Mouse (Mus musculus) forebrain, embryonic 12.5 days (tissue): ENCODE measurements around the gene Birc7. TPM values are rescaled to one million over a fixed set of nuclear protein-coding genes. Genes with fewer than 3 reads are reported as not detected.

Experiments
- ATAC-seq: fragments of 200-750 bp; cut with Nextera tagmentation; 2 replicates; pipeline ENCODE4 v1.8.0; 2017; ENCODE audit warnings: moderate TSS enrichment; ENCODE audit not compliant: low FRiP score
- H3K27ac ChIP-seq: fragments of 300-500 bp; sonication (generic); 2 replicates; pipeline ENCODE4 v1.5.1; 2016; ENCODE audit warnings: mild to moderate bottlenecking
- H3K27me3 ChIP-seq: fragments of 300-500 bp; sonication (generic); 2 replicates; pipeline ENCODE4 v1.6.1; 2016; ENCODE audit warnings: mild to moderate bottlenecking
- H3K36me3 ChIP-seq: fragments of 300-500 bp; sonication (generic); replicated peaks from 2 replicates; pipeline ENCODE4 v1.6.1; 2016; ENCODE audit warnings: mild to moderate bottlenecking
- H3K4me1 ChIP-seq: fragments of 300-500 bp; sonication (generic); 2 replicates; pipeline ENCODE4 v1.6.1; 2016
- H3K4me2 ChIP-seq: fragments of 300-500 bp; sonication (generic); 2 replicates; pipeline ENCODE4 v1.6.1; 2016; ENCODE audit warnings: mild to moderate bottlenecking, moderate library complexity
- H3K4me3 ChIP-seq: fragments of 300-500 bp; sonication (generic); replicated peaks from 2 replicates; pipeline ENCODE4 v1.5.1; 2016; ENCODE audit warnings: mild to moderate bottlenecking
- H3K9ac ChIP-seq: fragments of 300-500 bp; sonication (generic); 2 replicates; pipeline ENCODE4 v1.6.1; 2016; ENCODE audit warnings: mild to moderate bottlenecking
- H3K9me3 ChIP-seq: fragments of 300-500 bp; sonication (generic); 2 replicates; pipeline ENCODE4 v1.6.1; 2016
- WGBS: fragments of 180-500 bp; shearing (Covaris S2); methylation state at CpG from one replicate; pipeline ENCODE4 v1.1.7; 2016; 5-methylcytosine and 5-hydroxymethylcytosine counted together
- polyA plus RNA-seq: library from polyadenylated mRNA; unstranded; fragments of >200 nt; fragmentation: Nextera tagmentation; extraction: Ambion mirVana; gene quantifications from 2 replicates; pipeline ENCODE4 v1.2.1, GENCODE M21; 2016

Gene Birc7
- polyA plus RNA-seq, 1 experiment from 2014 or later = 0.11 TPM

DNA sequence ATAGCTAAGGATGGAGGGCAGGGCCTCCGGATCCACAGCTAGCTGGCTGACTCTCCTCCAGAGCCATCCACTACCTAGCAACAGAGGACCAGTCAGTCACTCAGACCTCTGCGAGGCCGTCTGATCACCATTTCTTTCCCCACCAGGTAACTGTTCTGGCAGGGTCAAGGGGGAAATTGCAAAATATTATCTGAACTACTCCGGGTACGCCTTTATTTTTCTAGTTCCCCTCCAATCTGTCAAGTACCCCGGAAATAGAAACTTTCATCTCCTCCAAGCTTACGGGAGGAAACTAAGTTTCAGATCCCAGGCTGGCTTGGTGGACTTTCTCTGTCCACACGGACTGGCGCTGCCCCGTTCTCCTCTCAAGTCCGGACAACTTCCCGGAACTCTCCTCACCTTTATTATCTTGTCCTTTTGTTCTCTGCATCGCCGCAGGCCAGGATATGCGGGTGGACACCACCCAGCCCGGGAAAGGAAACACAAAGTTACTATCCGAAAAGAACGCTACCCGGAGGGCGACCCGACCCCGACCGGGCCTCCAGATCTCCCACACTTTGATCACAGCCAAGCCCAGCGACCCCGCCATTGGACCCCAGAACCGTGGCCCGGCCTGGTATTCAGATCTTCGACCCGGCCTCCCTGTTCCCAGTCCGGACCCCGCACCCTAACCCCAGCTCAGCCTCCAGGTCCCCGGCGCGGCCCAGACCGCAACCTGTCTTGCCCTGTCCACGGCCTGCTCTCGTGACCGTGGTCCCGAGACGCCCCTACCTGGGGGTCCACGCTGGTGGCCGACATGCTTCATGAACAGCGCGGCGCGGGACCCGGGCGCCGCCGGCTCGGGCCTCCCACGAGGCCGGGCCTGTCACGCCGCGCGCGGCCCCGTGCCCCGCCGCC is 8.7 kb upstream of the Birc7 start:
- no peaks in the 10 kb centered on the region for H3K27me3 ChIP-seq

DNA sequence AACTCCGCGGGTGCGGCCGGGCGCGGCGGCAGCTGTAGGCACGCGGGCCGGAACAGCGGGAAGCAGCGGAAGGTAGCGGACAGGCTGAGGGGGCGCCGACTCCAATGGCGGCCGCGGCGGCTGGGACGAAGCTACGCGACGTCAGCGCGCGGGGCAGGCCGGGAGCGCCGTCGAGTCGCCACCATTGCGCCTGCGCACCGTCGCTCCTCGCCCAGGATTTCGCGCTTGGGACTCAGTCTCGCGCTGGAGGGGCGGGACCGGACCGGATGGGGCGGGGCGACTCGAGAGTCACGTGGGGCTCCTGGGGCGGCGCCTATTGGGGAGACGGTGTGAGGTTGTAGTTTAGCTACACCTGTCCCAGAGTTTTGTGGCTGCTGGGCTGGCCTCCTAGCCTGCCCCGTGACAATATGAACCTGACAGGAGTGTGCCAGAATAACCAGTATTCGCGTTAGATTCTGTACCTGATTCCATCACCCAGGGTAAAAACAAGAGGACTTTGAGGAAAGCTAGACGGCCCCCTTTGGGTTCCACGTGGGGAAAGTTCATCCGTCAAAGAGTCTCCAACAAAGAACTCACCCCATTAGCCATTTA is 7.9 kb upstream of the Birc7 start, which contains the start of gene Ythdf1:
TSS of gene Ythdf1 (minus strand) at position 140 of the 591 bp plus-strand sequence.
- Histone ChIP-seq H3K4me3 (peak within 1 kb of the TSS; percentile 82), H3K4me1 (peaks cover 22% of the 10 kb centered on the region), H3K27ac (peak within 1 kb of the TSS; percentile 63), H3K9ac (peak within 1 kb of the TSS; percentile 94), H3K9me3 (no peaks in the 10 kb centered on the region), H3K4me2 (peak within 1 kb of the TSS; percentile 90), H3K27me3 (no peaks in the 10 kb centered on the region), H3K36me3 (peaks cover 26% of the 10 kb centered on the region)
- WGBS = under 1% methylated on average over 44 of the region's 56 CpGs
- peak; percentile 95 for ATAC-seq

More for the DNA sequence above, 8.7 kb upstream of the Birc7 start:
- H3K4me2 ChIP-seq = peak overlapping the region; percentile 90
- peak overlapping the region; percentile 63; the same call in 1 of the 2 replicates for H3K27ac ChIP-seq
- no peaks in the 10 kb centered on the region for H3K9me3 ChIP-seq
- H3K9ac ChIP-seq = peak overlapping the region; percentile 94
- 1% methylated on average over 61 of the region's 61 CpGs for WGBS
- H3K4me1 ChIP-seq = peaks cover 22% of the 10 kb centered on the region
- peak; percentile 77 for ATAC-seq
- peak overlapping the region; percentile 82 for H3K4me3 ChIP-seq
- H3K36me3 ChIP-seq = peaks cover 33% of the 10 kb centered on the region

DNA sequence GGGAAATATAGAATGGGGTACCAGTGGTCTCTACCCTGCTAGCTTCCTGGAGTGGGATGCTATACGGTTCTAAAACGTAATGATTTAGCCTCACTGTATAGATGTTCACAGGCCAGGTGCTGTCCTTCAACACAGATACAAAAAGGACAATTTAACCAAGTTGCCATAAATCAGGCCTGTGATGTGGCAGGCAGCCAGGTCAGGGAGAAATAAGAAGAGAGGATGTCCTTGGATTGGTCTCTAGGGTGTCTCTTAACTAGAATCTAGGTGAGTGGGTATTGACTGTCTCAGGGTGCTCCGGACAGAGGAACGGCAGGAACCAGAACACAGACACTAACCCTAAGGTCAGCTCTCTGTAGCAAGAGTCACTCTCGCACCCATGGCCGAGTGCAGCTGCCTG is 6.1 kb upstream of the Birc7 start:
- no peak for ATAC-seq
- H3K36me3 ChIP-seq = peaks cover 9% of the 10 kb centered on the region
- peaks cover 21% of the 10 kb centered on the region for H3K4me1 ChIP-seq
- no peaks in the 10 kb centered on the region for H3K27me3 ChIP-seq
- WGBS = 87% methylated on average over 6 of the region's 6 CpGs
- H3K4me3 ChIP-seq = no peak overlapping the region
- no peaks in the 10 kb centered on the region for H3K9me3 ChIP-seq
- H3K27ac ChIP-seq = no peak overlapping the region
- H3K9ac ChIP-seq = no peak overlapping the region
- H3K4me2 ChIP-seq = no peak overlapping the region

DNA sequence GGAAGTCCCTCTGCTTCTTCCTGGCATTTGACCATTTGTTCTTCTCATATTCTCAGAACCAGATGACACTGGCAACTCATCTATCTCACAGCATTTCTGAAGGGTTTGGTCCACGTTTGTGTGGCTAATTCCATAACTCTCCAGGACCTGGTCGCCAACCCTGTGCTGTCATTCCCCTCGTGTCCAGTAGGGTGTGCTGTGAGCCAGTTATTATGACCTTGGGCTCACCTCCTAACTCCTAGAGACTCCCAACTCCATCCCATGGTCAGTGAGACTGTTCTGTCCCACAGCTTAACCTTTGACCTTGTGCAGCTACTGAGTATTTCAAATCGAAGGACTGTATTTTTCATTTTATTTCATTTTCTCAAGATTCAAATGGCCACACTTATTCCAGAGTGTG is 3.6 kb upstream of the Birc7 start:
- Histone ChIP-seq H3K4me2 (no peak overlapping the region), H3K4me1 (peaks cover 9% of the 10 kb centered on the region; the same call in 1 of the 2 replicates), H3K27ac (no peak overlapping the region), H3K36me3 (no peaks in the 10 kb centered on the region), H3K27me3 (no peaks in the 10 kb centered on the region), H3K4me3 (no peak overlapping the region), H3K9me3 (no peaks in the 10 kb centered on the region), H3K9ac (no peak overlapping the region)
- no peak for ATAC-seq
- 5% methylated on average over 4 of the region's 4 CpGs for WGBS

DNA sequence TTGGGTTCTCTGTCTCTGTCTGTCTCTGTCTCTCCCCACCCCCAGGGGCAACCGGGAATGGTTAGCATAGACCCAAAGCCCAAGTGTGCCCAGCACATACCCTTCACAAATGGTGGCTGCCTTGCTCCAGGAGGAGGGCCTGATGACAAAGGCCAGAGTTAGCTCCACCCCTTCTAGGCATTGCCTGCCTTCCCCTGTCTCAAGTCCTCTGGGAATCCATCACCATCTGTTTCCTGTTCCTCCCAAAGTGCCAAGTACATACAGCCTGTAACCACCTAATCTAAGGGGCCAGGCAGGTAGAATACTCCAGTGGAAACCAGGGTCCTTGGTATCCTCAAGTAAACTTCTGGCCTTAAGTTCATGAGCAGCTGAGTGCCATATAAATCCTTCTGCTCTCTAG is 3.6 kb downstream of the Birc7 start:
- 0 out of 2 replicates have a peak, but pooled peaks have one; percentile 58 for ATAC-seq
- H3K27ac ChIP-seq = no peak overlapping the region
- no peaks in the 10 kb centered on the region for H3K9me3 ChIP-seq
- H3K4me3 ChIP-seq = no peak overlapping the region
- peaks cover 10% of the 10 kb centered on the region; the same call in 1 of the 2 replicates for H3K4me1 ChIP-seq
- H3K36me3 ChIP-seq = peaks cover 4% of the 10 kb centered on the region; the same call in 1 of the 2 replicates
- no peak overlapping the region for H3K4me2 ChIP-seq
- H3K9ac ChIP-seq = no peak overlapping the region
- H3K27me3 ChIP-seq = no peaks in the 10 kb centered on the region
- 88% methylated on average over 1 of the region's 1 CpGs for WGBS

DNA sequence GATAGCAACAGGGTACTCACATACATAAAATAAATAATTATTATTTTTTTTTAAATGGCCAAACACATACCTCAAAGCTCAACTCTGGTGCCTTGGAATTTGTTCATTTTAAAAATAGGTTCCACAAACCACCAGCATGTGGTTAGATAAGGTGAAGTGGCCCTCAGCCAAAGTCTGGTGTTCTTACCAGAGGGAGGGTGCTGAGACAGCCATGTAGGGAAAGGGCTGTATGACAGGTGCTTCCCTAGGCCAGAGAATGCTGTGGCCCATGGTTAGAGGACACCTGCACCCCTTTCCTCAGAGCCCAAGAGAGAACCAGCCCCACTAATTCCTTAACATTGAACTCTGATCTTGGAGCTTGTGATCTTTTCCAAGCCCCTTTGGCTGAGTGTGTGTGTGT is 11.4 kb downstream of the Birc7 start:
- Histone ChIP-seq H3K9ac (no peak overlapping the region), H3K4me1 (no peaks in the 10 kb centered on the region), H3K27me3 (no peaks in the 10 kb centered on the region), H3K4me3 (no peak overlapping the region), H3K27ac (no peak overlapping the region), H3K36me3 (peaks cover 19% of the 10 kb centered on the region), H3K9me3 (no peaks in the 10 kb centered on the region), H3K4me2 (no peak overlapping the region)
- no peak for ATAC-seq

DNA sequence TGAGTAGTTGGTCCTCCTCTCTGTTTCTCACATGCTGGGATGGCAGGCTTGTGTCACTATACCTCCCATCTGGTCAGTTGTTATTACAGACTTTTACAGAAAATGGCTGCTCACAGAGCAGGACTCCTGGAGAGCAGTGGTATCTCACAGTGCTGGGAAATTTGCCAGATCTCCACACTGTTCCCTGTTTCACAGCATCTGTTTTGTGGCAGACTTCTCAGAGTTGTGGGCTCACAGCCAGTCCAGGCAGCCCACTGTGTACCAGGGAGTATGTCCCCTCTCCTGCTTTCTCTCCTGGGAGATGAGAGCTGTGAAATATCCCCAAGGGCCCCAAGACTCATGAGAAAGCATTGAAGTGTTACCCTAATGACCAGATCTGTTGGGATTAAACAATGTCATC is 13.0 kb downstream of the Birc7 start:
- Histone ChIP-seq H3K27me3 (no peaks in the 10 kb centered on the region), H3K36me3 (peaks cover 19% of the 10 kb centered on the region), H3K9ac (no peak overlapping the region), H3K27ac (no peak overlapping the region), H3K4me2 (no peak overlapping the region), H3K4me3 (no peak overlapping the region), H3K9me3 (no peaks in the 10 kb centered on the region), H3K4me1 (no peaks in the 10 kb centered on the region)
- no peak for ATAC-seq

DNA sequence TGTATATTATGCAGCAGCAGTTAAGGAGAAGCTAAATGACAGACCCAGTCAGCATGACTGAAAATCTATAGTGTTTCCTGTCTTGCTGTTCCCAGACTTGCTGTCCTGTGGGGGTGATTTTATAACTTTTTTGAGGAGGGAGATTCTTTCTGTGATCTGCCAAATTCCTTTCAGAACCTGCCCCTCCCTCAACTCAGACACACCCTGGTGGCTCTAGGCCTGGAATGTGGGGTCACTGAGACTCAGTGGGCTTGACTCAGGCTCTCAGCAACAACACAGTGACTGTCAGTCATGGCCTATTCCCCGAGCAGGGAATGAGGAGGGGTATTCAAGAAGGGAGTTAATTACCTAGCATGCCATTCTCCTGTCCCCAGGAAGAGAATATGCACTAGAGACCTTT is 21.1 kb downstream of the Birc7 start:
- H3K4me1 ChIP-seq = peaks cover 46% of the 10 kb centered on the region
- no peak overlapping the region for H3K4me3 ChIP-seq
- ATAC-seq = no peak
- H3K27me3 ChIP-seq = no peaks in the 10 kb centered on the region
- no peak overlapping the region for H3K9ac ChIP-seq
- H3K4me2 ChIP-seq = no peak overlapping the region
- no peaks in the 10 kb centered on the region for H3K36me3 ChIP-seq
- 23% methylated on average over 1 of the region's 1 CpGs for WGBS
- H3K27ac ChIP-seq = no peak overlapping the region
- H3K9me3 ChIP-seq = no peaks in the 10 kb centered on the region

DNA sequence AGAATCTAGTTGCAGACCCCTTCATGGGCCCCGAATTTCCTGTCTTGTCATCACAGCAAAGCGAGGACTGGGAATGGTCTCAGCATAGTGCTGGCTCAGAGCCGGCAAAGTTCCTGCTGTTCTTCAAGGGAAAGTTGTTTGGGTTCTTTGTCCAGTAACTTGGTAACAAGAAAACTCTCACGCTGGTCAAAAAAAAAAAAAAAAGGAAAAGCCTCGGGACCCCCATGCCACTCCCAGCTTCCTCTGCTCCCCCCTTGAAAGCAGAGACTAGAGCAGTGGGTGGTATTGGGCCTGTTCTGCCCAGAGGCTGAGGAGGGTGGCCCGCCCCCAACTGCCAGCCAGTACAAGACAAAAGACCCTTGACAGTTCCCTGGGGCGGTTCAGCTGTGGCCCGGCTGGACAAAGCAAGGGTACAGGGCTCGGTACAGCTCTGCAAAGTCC is 23.9 kb downstream of the Birc7 start:
- peak overlapping the region; percentile 66 for H3K4me3 ChIP-seq
- H3K9ac ChIP-seq = peak overlapping the region; percentile 63
- H3K9me3 ChIP-seq = no peaks in the 10 kb centered on the region
- ATAC-seq = peak; percentile 66
- no peaks in the 10 kb centered on the region for H3K36me3 ChIP-seq
- H3K27me3 ChIP-seq = peaks cover 14% of the 10 kb centered on the region
- WGBS = 1% methylated on average over 9 of the region's 9 CpGs
- H3K27ac ChIP-seq = peak overlapping the region; percentile 96
- peak overlapping the region; percentile 87 for H3K4me2 ChIP-seq
- H3K4me1 ChIP-seq = peaks cover 52% of the 10 kb centered on the region

DNA sequence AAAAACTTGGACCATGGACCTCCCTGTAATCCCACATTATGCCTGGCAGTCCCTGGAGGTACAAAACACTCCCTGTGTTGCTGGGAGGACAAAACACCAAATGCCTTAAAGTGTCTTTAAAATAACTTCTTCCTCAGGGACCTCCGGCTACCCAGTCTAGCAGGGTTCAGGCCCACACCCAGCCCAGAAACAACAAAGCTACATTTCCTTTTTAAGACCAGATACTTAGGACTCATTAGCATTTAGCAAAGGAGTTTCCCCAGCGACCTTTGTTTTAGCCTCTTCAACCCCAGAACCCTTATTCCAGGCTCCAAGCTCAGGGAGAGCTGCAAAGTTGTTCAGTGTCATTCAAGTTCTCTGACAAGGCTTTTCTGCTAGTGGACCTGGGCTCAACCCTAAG is 24.8 kb downstream of the Birc7 start:
- H3K9me3 ChIP-seq = no peaks in the 10 kb centered on the region
- peaks cover 14% of the 10 kb centered on the region for H3K27me3 ChIP-seq
- ATAC-seq = no peak
- no peaks in the 10 kb centered on the region for H3K36me3 ChIP-seq
- peak overlapping the region; percentile 96 for H3K27ac ChIP-seq
- peak overlapping the region; percentile 63 for H3K9ac ChIP-seq
- H3K4me3 ChIP-seq = peak overlapping the region; percentile 66
- WGBS = 2% methylated on average over 2 of the region's 2 CpGs
- H3K4me1 ChIP-seq = peaks cover 52% of the 10 kb centered on the region
- peak overlapping the region; percentile 87 for H3K4me2 ChIP-seq

DNA sequence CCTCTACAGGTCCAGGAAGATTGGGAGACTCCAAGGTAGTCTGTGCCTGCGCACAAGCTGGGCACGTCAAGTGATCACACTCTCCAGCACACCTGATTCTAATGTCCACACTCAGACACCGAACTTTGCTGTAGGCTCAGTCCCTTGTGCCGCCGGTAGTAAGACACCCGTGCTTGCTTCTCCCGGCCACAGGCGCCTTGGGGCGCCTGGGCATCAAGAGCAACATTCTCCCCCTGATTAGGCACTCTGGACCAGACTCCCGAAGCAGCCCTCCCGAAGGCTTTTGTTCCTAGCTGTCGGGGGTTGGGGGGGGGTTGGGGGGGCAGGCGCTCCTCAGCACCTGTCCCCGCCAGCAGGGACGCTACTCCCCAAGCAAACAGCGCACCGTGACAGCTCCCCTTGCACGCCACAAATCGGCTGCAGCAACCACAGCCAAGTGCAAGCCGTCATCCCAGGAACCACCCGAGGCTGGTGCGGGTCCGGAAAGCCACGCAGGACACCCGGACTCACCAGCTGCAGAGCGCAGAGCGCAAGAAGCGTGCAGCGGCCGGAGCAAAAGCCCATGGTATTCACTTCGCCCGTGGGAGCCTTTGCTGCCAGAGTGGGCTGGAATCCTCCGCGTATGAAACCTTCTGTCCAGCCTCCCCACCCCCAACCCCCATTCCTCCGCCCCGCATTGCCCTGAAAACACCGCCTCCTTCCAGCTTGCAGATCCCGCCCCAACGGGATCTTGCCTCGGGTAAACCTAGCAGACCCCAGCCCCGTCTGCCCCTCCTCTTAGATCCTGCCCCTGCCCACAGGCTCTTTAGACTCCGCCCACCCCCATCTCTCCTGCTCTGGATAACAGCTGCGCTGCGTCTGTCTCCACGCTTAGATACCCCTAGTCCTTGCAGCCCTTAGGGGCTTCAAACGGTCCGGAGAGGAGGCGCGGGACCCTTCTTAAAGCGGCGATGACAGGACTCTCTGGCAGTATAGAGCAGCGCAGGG is 25.5 kb downstream of the Birc7 start, which contains the start of gene Nkain4:
TSS of gene Nkain4 (minus strand) at position 639 of the 987 bp plus-strand sequence.
- peak within 1 kb of the TSS; percentile 63 for H3K9ac ChIP-seq
- no peaks in the 10 kb centered on the region for H3K36me3 ChIP-seq
- H3K27me3 ChIP-seq = peaks cover 14% of the 10 kb centered on the region
- under 1% methylated on average over 51 of the region's 52 CpGs for WGBS
- H3K4me1 ChIP-seq = peaks cover 50% of the 10 kb centered on the region
- peak within 1 kb of the TSS; percentile 66 for H3K4me3 ChIP-seq
- peak within 1 kb of the TSS; percentile 96 for H3K27ac ChIP-seq
- peak within 1 kb of the TSS; percentile 87 for H3K4me2 ChIP-seq
- peak; percentile 94 for ATAC-seq
- no peaks in the 10 kb centered on the region for H3K9me3 ChIP-seq
